Mouse (Mus musculus): ENCODE results near the gene Hcar2.

Hcar2 gene

DNA sequence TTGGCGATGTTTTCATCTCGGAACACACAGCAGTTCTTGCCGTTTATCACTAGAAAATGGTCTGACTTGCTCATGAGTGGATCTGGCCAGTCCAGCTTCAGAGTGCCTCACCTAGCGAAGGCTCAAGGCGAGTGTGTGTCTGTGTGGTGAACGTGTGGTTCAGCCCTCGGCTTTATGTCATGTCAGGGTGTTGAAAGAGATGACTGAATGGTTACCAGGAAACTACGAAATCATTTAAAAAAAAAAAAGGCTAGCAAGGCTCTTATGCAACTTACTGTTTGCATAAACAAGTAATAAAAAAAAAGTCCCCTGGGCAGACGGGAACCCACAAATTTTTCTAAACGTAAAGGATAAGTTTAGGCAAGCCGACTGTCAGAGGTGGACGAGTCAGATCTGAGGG is at the start of gene Hcar2:
Gene Hcar2 (minus strand): TSS at position 135 of the 400 bp plus-strand sequence.
- DNase-seq (ENCODE audit: low read depth, low spot score) = no peak

DNA sequence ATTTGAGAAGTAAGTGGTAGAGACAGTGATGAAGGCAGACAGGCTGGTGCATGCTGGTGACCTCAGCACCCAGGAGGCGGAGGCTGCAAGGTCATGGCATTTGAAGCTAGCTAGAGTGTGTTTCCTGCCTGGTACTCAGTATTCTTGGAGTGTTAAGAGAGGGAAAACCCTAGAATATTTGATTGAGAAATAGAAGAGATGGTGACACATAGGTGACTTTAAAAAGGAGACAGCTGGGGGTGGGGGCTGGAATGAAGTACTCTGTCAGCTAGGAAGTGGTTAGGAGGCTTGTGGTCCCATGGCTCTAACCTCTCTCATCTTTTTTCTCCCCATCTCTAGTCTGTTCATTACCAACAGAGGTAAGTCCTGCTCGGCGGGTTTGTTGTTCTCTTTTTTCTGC is 49.6 kb upstream of the Hcar2 start:
- DNase-seq (ENCODE audit: low read depth, low spot score) = peak; percentile 65

DNA sequence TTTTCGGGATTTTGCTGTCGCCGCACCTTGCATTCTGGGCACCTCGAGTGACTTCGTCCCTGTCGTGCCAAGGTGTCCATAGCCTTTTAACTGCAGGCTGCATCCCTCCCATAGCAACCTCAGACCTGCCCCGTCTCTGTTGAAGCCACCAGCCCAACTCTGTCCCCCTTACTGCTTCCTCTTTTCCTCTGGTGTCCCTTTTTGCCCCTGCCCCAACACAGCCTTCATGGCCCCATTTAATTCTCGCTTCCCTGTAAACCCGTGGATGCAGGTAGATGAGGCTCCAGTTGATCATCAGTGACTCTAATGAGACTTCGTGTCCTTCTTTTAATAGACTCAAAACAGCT is 42.3 kb upstream of the Hcar2 start:
- no peak for DNase-seq (ENCODE audit: low read depth, low spot score)

GRCm38 (mm10) chr5:123906976-123907630 is 41.8 kb upstream of the Hcar2 start, which contains the start of gene Denr:
Gene Denr, plus strand, starts transcription at chr5:123907175.
- DNase-seq (ENCODE audit: low read depth, low spot score) = peak; percentile 98

GRCm38 (mm10) chr5:123906146-123906975 is 41.1 kb upstream of the Hcar2 start:
- DNase-seq (ENCODE audit: low read depth, low spot score) = no peak

DNA sequence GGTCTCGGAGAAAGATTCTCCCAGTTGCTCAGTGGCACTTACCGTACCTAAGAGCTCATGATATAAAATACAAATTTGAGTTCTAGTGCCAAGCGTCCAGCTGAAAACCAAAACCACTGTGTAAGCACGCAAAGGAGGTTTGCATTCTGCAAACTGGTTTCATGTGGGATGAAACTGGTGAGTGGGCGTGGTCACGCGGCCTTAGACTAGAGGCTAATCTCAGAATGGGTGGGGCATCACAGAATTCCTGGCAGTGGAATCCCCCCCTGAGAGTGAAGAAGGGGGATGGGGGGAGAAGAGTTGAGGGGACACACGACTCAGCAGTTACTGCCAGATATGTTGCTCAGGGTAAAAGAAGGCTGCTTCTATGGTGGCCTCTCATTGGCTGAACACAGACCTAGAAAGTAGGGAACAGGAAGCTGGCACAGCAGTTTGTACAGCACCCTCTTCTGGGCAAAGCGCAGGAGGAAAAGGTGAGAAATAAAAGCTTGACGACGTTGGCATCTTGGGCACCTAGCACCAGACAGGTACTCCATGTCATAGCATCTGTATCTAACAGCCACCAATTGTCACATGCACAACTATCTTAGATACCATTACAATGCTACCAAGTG is 38.9 kb upstream of the Hcar2 start:
- DNase-seq (ENCODE audit: low read depth, low spot score) = no peak

DNA sequence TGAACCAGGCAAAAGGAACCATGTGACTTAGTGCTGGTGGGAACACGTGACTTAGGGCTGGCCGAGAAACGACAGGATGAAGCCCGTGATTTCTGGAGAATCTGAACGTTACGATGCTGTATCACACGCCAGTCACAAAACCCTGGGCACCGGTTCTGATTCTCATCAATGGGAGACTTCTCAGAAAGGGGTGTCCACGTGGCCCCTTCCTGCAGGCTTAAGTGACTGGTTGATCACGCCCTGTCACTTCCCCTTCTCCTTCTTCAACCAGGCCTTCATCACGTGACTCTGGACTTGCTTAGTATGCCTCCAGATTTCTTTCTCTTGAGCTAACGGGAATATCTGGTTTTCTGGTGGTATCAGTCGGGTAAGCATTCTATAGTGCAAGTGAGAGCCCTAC is 32.1 kb upstream of the Hcar2 start:
- DNase-seq (ENCODE audit: low read depth, low spot score) = peak; percentile 23

DNA sequence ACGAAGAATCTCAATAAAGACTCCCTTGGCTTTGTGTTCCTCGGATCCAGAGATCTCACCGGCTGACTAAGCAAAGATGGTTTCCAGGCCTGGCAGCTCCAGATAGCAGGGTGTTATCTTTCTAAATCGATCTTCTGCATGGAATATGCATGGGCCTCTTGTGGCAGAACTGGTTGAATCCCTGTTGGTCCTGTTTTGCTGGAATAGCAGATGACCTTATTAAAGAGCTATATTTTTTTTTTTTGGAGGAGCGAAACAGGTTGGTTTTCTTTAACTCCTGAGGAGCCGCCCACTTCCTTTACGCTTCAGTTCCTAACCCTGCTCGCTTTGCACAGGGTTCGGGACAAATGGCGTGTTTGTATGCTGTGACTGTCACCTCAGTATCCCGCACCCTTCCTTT is 31.1 kb upstream of the Hcar2 start:
- no peak for DNase-seq (ENCODE audit: low read depth, low spot score)

DNA sequence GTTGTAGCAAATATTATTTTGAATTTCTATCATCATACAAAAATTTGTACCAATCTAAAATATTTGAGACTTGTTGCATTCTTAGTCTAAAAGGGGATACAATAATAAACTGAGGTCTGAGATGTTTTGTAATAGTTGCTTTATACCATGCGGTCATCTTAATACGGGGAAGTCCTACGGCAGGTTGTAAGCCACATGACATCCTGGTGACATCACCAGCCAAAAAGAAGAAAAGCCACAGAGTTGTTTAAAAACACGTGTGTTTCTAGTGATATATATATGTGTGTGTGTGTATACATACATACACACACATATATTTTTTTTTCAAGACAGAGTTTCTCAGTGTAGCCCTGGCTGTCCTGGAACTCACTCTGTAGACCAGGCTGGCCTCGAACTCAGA is 28.2 kb upstream of the Hcar2 start:
- DNase-seq (ENCODE audit: low read depth, low spot score) = no peak

GRCm38 (mm10) chr5:123891669-123892068 is 26.4 kb upstream of the Hcar2 start:
- peak; percentile 50 for DNase-seq (ENCODE audit: low read depth, low spot score)

GRCm38 (mm10) chr5:123890987-123891386 is 25.7 kb upstream of the Hcar2 start:
- DNase-seq (ENCODE audit: low read depth, low spot score) = no peak

DNA sequence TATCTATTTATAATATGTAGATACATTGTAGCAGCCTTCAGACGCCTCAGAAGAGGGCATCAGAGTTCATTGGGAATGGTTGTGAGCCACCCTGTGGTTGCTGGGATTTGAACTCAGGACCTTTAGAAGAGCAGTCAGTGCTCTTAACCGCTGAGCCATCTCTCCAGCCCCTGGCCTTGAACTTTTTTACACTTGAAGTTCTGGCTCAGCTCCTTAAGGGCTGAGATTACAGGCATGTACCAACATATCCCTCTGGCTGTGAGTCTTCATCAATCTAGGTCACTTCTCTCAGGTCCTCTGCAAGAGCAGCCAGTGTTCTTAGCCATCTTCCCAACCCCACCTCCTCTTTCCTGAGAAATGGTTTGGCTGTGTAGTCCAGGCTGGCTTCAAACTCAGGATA is 25.0 kb upstream of the Hcar2 start:
- DNase-seq (ENCODE audit: low read depth, low spot score) = no peak

- no peak for DNase-seq (ENCODE audit: low read depth, low spot score)
Observed at GRCm38 (mm10) chr5:123886365-123886764, 21.1 kb upstream of the Hcar2 start.

- DNase-seq (ENCODE audit: low read depth, low spot score) = no peak
Observed at GRCm38 (mm10) chr5:123884332-123884731, 19.0 kb upstream of the Hcar2 start.

GRCm38 (mm10) chr5:123883891-123884290 is 18.6 kb upstream of the Hcar2 start:
- DNase-seq (ENCODE audit: low read depth, low spot score) = no peak

GRCm38 (mm10) chr5:123880778-123881177 is 15.5 kb upstream of the Hcar2 start:
- no peak for DNase-seq (ENCODE audit: low read depth, low spot score)

DNA sequence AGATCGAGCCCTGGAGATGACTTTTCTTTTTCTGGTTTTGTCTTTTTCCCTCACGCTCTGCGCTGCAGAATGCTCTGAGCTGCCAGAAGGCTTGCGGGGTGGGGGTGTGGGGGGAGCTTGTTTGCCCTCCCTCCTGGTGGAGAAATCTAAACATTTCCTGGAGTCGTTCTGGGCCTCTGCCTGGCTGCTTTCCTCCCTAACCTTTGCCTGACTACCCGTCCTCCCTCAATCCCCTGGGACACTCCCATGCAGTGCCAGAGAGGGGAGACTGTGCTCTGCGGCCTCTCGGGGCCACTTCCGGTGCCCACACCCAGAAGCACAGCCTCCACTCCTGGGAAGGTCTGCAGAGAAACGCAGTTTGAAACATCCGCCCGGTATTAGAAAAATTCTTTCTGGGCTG is 14.6 kb upstream of the Hcar2 start, which contains the start of gene Hcar1:
Gene Hcar1 (minus strand): TSS at position 93 of the 400 bp plus-strand sequence.
- no peak for DNase-seq (ENCODE audit: low read depth, low spot score)

DNA sequence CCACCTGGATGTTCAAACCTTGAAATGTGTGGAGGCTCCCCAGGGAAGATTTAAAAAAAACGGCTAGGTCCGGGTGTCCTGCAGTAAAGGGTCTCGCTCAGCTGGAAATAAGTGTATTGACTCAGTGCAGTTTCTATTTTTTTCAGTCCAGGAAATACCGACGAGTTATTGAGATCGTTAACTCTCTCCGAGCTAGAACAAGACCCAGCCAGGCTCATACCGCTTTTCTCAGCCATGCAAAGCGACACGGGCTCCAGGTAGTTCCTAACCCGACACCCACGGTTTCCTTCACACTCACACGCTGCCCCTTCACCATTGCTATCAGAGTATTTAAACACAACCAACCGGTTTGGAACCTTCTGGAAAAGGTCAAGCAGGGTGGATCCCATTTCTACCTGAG is 12.8 kb upstream of the Hcar2 start:
- no peak for DNase-seq (ENCODE audit: low read depth, low spot score)

GRCm38 (mm10) chr5:123874177-123874576 is 8.9 kb upstream of the Hcar2 start:
- no peak for DNase-seq (ENCODE audit: low read depth, low spot score)

GRCm38 (mm10) chr5:123869615-123870014 is 4.3 kb upstream of the Hcar2 start:
- no peak for DNase-seq (ENCODE audit: low read depth, low spot score)

DNA sequence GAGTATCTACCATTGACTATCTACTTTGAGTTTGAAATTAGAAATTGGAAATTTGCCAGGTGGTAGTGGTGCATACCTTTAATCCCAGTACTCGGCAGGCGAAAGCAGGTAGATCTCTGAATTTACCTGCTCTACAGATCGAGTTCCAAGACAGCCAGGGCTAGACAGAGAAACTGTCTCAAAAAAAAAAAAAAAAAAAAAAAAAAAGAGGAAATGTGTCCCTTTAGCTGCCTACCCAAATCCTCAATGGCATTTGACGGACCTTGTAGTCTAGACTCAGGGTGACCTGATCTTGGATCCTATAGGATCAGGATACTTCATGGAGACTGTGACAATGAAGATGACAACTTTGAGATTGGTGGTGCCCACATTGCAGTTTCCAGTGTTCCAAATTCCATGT is 1.2 kb upstream of the Hcar2 start:
- DNase-seq (ENCODE audit: low read depth, low spot score) = no peak

DNA sequence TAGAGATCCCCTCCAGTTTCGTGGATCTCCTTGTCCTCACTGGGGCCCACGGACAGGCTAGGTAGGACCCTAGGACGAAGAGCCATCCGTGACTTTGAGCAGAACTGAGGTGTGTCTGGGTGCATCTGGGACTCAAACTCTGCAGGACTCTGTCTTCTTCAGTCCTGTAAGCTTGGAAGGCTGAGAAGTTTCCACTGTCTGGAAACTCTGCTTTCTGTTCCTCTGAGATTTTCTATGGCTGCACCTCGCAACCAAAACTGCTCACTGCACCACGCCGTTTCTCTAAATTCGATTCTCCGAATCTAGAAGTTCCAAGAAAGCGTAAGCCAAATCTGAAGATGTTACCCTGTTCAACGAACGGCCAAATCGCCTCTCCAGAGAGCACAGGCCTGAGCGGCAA is 1.4 kb downstream of the Hcar2 start:
- no peak for DNase-seq (ENCODE audit: low read depth, low spot score)
